Comparison of ENCODE assay signal across 10 mouse cellular contexts in genomic region chr14:121435794-121436193, GRCm38 (mm10). TPM values are rescaled to one million over a fixed set of nuclear protein-coding genes. Genes with fewer than 3 reads are reported as not detected.
DNase-seq lines count a peak whose midpoint lies in the region; ATAC-seq and TF ChIP-seq lines count a peak whose summit lies in the region.
"Had no signal": no experiment of that assay in that cellular context is flagged by ENCODE, and none has a peak within 500 bp of the region (broad histone marks: within the 10 kb centered on the region; RNA-seq: fewer than 3 reads in every experiment).

No protein-coding gene starts in this region.

- no peaks in the 10 kb centered on the region for H3K27me3 ChIP-seq in lung, postnatal 0 days (replicated peaks; ENCODE audit: insufficient read depth, low read length)
- no peaks in the 10 kb centered on the region for H3K27me3 ChIP-seq in hindbrain, embryonic 11.5 days (ENCODE audit: control insufficient read depth, insufficient read depth, low read length)
- H3K27me3 ChIP-seq: hindbrain, embryonic 15.5 days had no signal

- no peaks in the 10 kb centered on the region for H3K36me3 ChIP-seq in lung, postnatal 0 days (ENCODE audit: insufficient read depth, low read length)
- H3K36me3 ChIP-seq in hindbrain, embryonic 11.5 days (ENCODE audit: control insufficient read depth, insufficient read depth, low read length) = no peaks in the 10 kb centered on the region
- H3K36me3 ChIP-seq: hindbrain, embryonic 15.5 days had no signal

- DNase-seq in layer of hippocampus, adult 9-11 months = peak; percentile 9
- no peak for DNase-seq in layer of hippocampus, adult 11-12 months (ENCODE audit: low spot score)
- DNase-seq in Muller cell, postnatal 12 days (ENCODE audit: inconsistent ontology term) = peak; percentile 89
- DNase-seq in heart, adult 9 months (ENCODE audit: low spot score in 2 of 2) = peak; percentile 64 to 74
- peak; percentile 78 for DNase-seq in lung, postnatal 0 days (ENCODE audit: low spot score)
- DNase-seq in layer of hippocampus, postnatal 14 days (ENCODE audit: low spot score in 2 of 2) = no peak
- DNase-seq in hindbrain, embryonic 11.5 days (ENCODE audit: low spot score) = no peak
- no peak for DNase-seq in gastrocnemius, postnatal 36 days
- DNase-seq: cerebellum, postnatal 36 days had no signal

- ATAC-seq in lung, postnatal 0 days = peak; percentile 90
- no peak for ATAC-seq in hindbrain, embryonic 11.5 days (ENCODE audit: low FRiP score)

- WGBS in lung, postnatal 0 days = 42% methylated on average over 6 of the region's 6 CpGs
- 51% methylated on average over 6 of the region's 6 CpGs for WGBS in hindbrain, embryonic 11.5 days

- no peak overlapping the region for H3K4me2 ChIP-seq in lung, postnatal 0 days (replicated peaks; ENCODE audit: low read depth, low read length)
- H3K4me2 ChIP-seq in hindbrain, embryonic 11.5 days (replicated peaks; ENCODE audit: low read depth, low read length) = no peak overlapping the region
- H3K4me2 ChIP-seq: hindbrain, embryonic 15.5 days had no signal

- no peak overlapping the region for H3K27ac ChIP-seq in lung, postnatal 0 days (ENCODE audit: low read length)
- no peak overlapping the region for H3K27ac ChIP-seq in hindbrain, embryonic 11.5 days (ENCODE audit: low read depth, low read length)
- H3K27ac ChIP-seq: hindbrain, embryonic 15.5 days had no signal

- TF ChIP-seq CTCF in lung, postnatal 0 days (IDR thresholded peaks at IDR 0.05) = no peak

- H3K9ac ChIP-seq in lung, postnatal 0 days (replicated peaks; ENCODE audit: low read depth) = no peak overlapping the region
- no peak overlapping the region for H3K9ac ChIP-seq in hindbrain, embryonic 11.5 days (ENCODE audit: low read depth, low read length)
- H3K9ac ChIP-seq: hindbrain, embryonic 15.5 days had no signal

- intact Hi-C loops in gastrocnemius, postnatal 36 days (cut with DNase I) = no loop called here

- no peaks in the 10 kb centered on the region for H3K9me3 ChIP-seq in lung, postnatal 0 days (ENCODE audit: low read length)
- H3K9me3 ChIP-seq in hindbrain, embryonic 11.5 days (ENCODE audit: control insufficient read depth, low read length) = no peaks in the 10 kb centered on the region
- H3K9me3 ChIP-seq: hindbrain, embryonic 15.5 days had no signal

- no peak overlapping the region for H3K4me3 ChIP-seq in lung, postnatal 0 days (ENCODE audit: low read depth, low read length)
- H3K4me3 ChIP-seq in hindbrain, embryonic 11.5 days (ENCODE audit: low read depth, low read length) = no peak overlapping the region
- H3K4me3 ChIP-seq: hindbrain, embryonic 15.5 days had no signal

- H3K4me1 ChIP-seq in lung, postnatal 0 days (ENCODE audit: insufficient read depth, low read depth, low read length) = no peaks in the 10 kb centered on the region
- H3K4me1 ChIP-seq in hindbrain, embryonic 11.5 days (replicated peaks; ENCODE audit: control insufficient read depth, insufficient read depth, low read length) = no peaks in the 10 kb centered on the region
- H3K4me1 ChIP-seq: hindbrain, embryonic 15.5 days had no signal

- no peak for TF ChIP-seq EP300 in lung, postnatal 0 days (IDR thresholded peaks at IDR 0.05)

RNA-seq across cellular contexts. Expression of gene Stk24, which starts 56.0 kb away (rescaled TPM):
- 30.6 and 33.4 TPM in 2 replicates for polyA plus RNA-seq in lung, postnatal 0 days (2015; fragmentation: Nextera tagmentation; extraction: Ambion mirVana)
- total RNA-seq in layer of hippocampus, postnatal 14 days (2021) = 10 to 100 TPM; 49.9 to 51.0 TPM
- polyA plus RNA-seq in hindbrain, embryonic 11.5 days (2014; fragmentation: Nextera tagmentation; extraction: Ambion mirVana) = 33.3 and 37.2 TPM in 2 replicates
- total RNA-seq in gastrocnemius, postnatal 36 days (2021) = 10 to 100 TPM; 26.1 to 28.9 TPM

Comparison
In these comparisons a context has a peak if more than half of its experiments do, and no peak if none do; other contexts are left out.
1. DNase-seq: peak in layer of hippocampus, adult 9-11 months (single experiment), Muller cell, postnatal 12 days (single experiment), heart, adult 9 months (2 of 2) and lung, postnatal 0 days (single experiment); none in layer of hippocampus, adult 11-12 months (single experiment), layer of hippocampus, postnatal 14 days (0 of 2), hindbrain, embryonic 11.5 days (single experiment) and gastrocnemius, postnatal 36 days (0 of 2).